Mouse (Mus musculus): ENCODE measurements around the gene Lcp1.

The Lcp1 gene

GRCm38 (mm10) chr14:75208572-75209151 is 77.8 kb downstream of the Lcp1 start:
- no peak for DNase-seq

DNA sequence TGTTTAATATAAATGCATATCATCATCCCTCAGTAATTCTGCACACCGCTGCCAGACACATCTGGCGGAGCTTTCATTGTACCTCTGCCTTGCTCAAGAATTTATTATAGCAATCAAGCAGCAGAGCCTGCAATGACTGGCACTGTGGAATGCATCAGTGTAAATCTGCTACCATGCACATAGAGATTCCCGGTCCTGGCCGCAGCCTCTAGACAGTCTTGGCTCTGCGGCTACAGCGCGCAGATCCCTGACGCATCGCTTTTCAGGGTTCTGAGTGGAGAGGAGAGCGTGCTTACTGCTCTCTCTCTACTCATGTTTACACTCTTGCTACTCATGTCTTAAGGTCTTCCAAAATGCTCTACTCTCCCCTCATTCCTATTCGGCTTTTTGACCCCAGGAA is 82.9 kb downstream of the Lcp1 start:
- no peak for DNase-seq

DNA sequence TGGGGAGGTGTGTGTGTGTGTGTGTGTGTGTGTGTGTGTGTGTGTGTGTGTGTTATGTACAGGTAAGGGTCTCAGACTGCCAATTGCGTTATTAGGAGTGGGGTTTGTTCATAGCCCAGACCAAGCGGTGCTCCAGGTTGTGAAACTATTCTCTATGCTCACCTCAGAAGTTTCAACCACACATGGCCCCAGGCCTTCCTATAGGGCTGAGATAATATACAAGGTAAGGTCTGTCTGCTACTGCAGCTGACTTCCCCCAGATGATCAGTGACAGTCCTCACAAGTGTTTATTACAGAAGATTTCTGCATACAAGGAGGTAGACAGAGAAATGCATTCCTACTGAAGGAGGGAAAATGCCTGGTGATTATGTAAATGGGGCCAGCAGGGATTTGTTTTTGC is 87.9 kb downstream of the Lcp1 start:
- DNase-seq = no peak

GRCm38 (mm10) chr14:75219250-75219913 is 88.5 kb downstream of the Lcp1 start:
- DNase-seq = no peak

DNA sequence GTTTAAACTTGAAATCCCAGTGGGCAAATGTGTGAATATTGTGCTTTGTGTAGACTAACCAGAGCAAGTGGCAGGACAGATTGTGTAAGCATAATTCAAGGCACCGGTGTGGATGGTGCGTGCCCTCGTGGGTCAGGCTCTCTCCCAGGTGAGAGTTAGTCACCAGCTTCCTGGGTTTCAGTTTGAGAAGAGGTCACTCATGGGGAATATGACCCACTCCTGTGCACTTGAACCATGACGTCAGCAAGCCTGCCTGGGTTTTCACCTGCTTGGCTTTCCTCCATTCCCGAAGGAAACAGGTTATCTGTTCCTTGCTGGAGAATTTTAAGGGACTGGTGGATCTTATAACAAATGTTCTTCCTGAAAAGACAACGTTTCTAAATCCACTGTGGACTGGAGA is 91.5 kb downstream of the Lcp1 start:
- no peak for DNase-seq

GRCm38 (mm10) chr14:75227453-75228084 is 96.7 kb downstream of the Lcp1 start:
- DNase-seq = no peak

DNA sequence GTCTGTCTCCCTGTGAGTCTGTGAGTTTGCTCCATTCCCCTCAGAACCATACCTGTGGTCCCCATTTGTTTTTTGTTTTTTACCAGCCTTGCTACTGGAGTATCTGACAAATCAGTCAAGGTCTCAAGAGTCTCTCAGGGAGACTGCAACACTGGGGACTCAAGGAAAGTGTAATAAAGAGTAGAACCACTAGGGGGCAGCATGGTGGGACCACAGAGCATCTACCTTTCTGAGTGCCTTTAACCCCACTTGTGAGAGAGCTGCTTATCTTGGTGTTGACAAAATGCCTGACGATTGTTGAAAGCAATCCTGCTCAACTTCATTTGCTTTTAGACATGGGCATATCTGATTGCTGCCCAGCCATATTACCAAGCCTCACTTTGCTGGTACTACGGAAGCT is 98.9 kb downstream of the Lcp1 start:
- DNase-seq = peak; percentile 26

DNA sequence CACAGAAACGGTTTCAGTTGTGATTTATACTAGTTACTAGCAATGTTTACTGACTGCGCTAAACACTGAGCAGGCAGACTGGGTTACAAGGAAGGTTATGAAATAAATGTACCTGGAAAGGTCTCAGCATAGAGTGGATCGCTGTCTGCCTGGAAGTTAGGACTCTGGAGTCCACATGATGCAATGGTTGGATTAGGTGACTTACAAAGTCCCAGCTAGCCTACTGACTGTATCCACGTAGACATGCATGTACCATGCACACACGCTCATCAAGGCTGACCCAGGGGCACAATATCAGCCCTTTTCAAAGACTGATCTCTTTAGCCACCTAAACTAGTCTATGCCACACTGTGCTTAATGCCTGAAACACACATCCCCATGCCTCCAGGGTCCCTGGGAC is 102.2 kb downstream of the Lcp1 start:
- no peak for DNase-seq

DNA sequence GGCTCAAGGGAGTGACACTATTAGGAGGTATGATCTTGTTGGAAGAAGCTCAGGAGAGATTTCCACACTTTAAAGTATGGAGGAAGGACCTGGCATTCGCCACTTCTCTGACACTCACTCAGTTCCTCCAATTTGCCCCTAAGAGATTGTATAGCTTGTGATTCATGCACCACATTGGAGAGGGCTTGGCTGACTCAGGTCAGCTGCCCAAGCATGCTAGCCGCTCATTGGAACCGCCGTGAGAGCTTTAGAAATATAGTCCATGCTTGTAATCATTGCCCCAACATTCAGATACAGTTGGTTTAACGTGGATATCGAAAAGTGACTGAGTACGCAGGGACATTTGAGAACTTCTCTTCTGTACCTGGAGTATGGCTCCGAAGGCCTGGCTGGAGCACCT is 104.7 kb downstream of the Lcp1 start:
- no peak for DNase-seq

DNA sequence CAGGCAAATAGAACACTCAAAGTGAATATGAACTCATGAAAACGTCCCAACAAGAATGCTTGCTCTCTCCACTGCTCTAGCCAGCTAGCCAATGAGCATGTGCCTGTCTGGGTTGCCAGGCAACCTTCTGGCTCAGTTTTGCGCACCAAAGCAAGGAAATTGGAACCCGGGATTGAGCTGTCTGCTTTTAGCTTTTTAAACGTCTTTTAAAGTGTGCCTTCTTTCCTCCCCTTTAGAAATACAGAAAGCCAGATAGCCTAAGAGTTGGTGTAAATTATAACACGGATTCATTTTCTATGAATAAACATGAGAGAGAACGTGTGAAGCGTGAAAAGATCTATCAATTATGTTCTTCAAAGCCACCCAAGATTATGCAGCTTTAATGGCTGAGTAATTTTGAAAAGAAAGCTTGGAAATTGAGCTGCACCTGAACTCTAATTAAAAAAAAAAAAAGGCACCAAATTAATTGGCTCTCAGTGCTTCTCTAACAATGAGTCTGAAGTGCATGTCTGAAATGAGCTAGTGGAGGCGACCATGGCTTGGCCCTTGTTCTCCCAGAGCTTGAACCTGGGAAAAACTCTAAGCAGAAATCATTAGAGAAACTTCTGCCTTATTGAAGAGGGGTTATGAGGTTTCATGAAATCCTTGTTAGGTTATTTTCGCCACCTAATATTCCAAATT is 105.2 kb downstream of the Lcp1 start:
- DNase-seq = no peak

- DNase-seq = no peak
Observed at GRCm38 (mm10) chr14:75236636-75237003, 105.7 kb downstream of the Lcp1 start.

DNA sequence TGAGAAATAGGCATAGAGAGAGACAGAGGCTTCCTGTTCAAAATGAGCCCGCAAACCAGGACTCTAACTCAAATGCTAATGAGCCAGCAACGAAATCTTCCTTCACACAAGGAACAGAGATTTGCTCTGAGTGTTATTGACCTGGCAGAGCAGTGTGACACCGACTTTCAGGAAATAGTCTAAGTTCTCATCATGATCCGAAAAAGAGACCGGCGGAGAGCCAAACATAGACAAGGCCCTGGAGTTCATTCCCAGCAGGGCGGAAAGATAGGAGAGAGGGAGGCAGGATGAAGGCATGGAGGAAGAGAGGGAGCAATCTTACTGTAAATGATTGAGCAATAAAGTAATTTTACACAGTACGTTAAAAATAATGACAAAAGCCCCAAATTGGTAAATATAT is 106.2 kb downstream of the Lcp1 start:
- DNase-seq = no peak

DNA sequence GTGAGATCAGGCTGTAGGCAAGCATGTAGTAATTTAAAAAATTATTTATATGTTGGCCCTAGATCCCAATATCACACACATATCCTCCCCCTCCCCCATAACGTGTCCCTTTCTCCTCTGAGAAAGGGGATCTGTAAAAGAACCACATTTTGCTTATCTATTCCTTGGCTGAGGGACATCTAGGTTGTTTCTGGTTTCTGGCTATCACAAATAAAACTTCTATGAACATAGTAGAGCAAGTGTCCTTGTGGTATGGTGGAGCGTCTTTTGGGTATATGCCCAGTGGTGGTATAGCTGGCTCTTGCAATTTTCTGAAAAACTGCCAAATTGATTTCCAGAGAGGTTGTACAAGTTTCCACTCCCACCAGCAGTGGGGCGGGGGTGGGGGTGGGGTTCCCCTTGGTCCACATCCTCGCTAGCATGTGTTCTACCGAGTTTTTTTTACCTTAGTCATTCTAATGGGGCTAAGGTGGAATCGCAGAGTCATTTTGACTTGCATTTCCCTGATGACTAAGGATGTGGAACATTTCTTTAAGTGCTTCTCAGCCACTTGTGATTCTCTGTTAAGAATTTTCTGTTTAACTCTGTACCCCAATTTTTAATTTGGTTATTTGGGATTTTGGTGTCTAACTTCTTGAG is 107.3 kb downstream of the Lcp1 start:
- no peak for DNase-seq

DNA sequence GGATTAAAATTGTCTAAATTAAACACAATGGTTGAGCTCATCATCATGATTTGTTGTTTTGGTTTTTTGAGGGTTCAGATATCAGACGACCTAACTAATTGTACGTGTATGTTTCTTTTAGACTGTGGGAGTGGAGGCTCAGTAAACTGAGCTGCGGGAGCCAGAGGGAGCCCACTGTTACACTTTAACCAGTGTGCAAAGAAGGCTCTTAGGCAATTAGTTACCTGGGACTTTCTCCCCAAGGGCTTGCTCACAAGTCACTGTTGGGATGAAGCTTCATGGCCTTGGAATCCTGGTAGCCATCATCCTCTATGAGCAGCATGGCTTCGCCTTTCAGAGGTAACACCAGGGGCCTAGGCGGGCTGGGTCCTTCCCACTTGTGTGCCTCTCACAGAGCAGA is 111.2 kb downstream of the Lcp1 start, which contains the start of gene Cpb2:
Cpb2 (plus strand) TSS at position 201 of the 400 bp plus-strand sequence.
- no peak for DNase-seq

DNA sequence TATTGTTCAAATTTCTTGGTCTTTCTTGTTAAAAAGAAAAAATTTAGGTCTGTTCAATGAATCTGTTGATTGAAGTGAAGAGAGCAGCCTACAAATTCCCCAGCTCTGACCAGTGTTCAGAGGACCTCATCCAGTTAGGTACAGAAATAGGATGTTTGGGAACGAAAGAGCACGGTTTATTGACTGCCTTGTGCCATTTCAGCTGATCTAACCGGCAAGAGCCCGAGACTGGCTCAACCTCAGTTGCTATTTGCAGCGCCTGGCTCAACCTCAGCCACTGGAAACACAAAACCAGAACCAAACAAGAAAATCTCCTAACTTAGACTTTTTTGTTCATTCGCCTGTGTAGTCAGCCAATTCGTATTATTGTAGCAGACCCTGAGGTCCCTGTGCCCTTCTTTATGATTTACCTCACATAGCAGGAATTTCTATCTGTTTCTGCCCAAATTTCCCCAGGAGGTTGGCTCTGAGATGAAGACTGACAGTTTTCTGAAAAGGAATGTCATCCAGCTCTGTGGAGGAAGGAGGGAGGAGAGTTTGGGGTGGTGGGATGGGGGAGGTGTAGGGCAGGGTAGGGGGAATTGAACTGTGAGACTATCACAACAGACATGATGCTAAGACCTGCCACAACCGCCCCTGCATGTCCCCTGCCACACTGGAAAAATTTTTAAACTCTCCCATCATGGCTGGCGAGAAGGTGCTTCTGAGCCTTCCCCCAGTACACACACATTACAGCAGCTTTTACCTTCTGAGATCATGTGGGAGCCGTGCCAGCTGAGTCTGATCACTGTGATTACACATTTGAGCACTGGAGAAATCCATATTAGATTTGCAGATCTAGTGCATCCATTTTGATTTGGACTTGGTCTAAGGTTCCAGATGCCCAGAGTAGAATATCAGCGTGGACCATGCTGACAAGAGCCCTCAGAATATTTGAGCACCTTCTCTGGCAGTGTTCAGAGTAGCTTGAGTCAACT is 115.4 kb downstream of the Lcp1 start:
- DNase-seq = no peak

DNA sequence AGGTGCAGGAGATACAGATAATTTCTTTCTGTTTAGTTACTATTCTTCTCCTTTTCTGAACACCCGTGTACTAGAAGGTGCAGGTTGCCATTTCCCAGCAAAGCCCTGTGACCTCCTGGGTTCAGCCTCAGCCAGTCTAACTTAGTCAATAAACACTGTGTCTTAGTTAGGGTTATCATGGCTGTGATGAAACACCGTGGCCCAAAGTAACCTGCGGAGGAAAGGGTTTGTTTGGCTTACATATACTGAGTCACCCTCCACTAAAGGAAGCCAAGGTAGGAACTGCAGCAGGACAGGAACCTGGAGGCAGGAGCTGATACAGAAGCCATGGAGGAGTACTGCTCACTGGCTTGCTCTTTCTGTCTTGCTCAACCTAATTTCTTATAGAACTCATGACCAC is 119.5 kb downstream of the Lcp1 start:
- DNase-seq = no peak

- peak; percentile 18 for DNase-seq
Observed at GRCm38 (mm10) chr14:75256521-75256920, 125.6 kb downstream of the Lcp1 start.

DNA sequence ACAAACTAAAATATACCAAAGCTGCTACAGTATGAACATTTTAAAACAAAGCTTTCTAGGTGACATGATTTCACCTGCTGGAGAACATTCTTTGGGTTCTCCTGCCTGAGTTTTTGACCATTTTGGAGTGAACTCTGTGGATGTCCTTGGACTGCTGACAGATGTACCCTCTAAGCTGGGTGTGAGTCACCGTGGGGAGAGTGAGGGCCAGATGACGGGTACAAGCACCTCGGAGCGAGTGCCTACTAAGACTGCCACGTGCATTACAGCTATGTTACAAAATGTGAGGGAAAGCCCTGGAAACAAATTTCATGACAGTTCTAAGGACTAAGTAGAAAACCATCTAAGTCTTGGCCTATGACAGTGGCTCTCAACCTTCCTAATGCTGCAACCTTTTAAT is 138.6 kb downstream of the Lcp1 start:
- no peak for DNase-seq

DNA sequence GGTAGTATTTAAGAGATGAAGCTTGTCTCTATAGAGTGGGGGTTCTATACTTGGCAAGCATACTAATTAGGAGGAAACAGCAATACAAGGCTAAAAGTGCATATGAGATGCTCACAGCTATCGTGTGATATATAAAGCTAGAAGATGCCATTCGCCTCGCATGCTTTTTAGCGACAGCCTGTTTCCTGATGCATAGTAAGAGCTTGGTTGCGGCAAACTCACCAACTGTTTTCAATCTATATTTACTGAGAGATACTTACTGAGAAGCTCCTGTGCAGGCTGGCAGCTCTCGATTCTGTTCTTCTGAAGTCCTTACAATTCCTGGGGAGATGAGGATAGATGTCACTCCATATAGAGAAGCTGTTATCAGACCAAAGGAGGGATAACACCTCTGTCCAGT is 148.8 kb downstream of the Lcp1 start:
- DNase-seq = no peak

DNA sequence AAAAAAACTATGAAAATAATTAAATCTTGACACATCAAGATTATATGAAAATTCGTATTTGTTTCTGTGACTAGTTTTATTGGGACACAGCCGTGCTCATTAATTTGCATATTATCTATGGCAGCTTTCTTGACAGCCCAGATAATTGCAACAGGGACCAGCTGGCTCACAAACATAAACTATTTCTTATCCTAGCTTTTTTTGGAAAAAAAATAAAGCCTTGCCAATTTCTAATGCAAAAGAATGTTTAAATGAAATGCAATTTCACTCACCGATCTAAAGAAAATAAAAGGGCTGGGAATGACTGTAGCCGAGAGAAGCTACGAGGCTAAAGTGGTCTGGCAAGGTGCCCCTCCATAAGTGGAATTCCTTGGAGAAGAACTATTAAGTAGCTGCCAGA is 149.5 kb downstream of the Lcp1 start:
- no peak for DNase-seq
